Comparison of ENCODE assay signal across 21 mouse cellular contexts in genomic region chr11:29140671-29141070, GRCm38 (mm10). TPM values are rescaled to one million over a fixed set of nuclear protein-coding genes. Genes with fewer than 3 reads are reported as not detected.
DNase-seq lines count a peak whose midpoint lies in the region; ATAC-seq and TF ChIP-seq lines count a peak whose summit lies in the region.
"Had no signal": no experiment of that assay in that cellular context is flagged by ENCODE, and none has a peak within 500 bp of the region (broad histone marks: within the 10 kb centered on the region; RNA-seq: fewer than 3 reads in every experiment).

No protein-coding gene starts in this region.

- peak; percentile 38; the same call in 1 of the 2 replicates for TF ChIP-seq CTCF in forebrain, postnatal 0 days (IDR thresholded peaks at IDR 0.05; ENCODE audit: low read depth)
- TF ChIP-seq CTCF in layer of hippocampus, adult 2 months (conservative IDR thresholded peaks at IDR 0.05), result peak; percentile 64
- TF ChIP-seq CTCF in stomach, postnatal 0 days (IDR thresholded peaks at IDR 0.05; ENCODE audit: low read depth), result peak; percentile 24; the same call in 1 of the 2 replicates

- DNase-seq in forebrain, postnatal 0 days, result peak; percentile 4
- no peak for DNase-seq in forebrain, embryonic 11.5 days (ENCODE audit: low spot score)
- no peak for DNase-seq in layer of hippocampus, adult 2 months (ENCODE audit: low spot score in 2 of 2)
- no peak for DNase-seq in layer of hippocampus, adult 9-10 months (ENCODE audit: low spot score)
- peak; percentile 20 for DNase-seq in 3T3-L1 (ENCODE audit: low read depth, low spot score)
- no peak for DNase-seq in stomach, postnatal 0 days (ENCODE audit: low spot score)
- no peak for DNase-seq in embryo, embryonic 10.5 days (ENCODE audit: low spot score)
- DNase-seq: adrenal gland, adult 2 months; adrenal gland, postnatal 25 days; cerebellum, adult 11 months; cerebellum, adult 8-10 months; cerebellum, postnatal 14 days; heart, adult 18-20 months; heart, postnatal 10 days; heart, postnatal 4 days had no signal

- no peak overlapping the region for H3K4me3 ChIP-seq in forebrain, postnatal 0 days (ENCODE audit: low read depth, low read length)
- no peak overlapping the region for H3K4me3 ChIP-seq in forebrain, embryonic 11.5 days (ENCODE audit: low read depth, low read length)
- no peak overlapping the region for H3K4me3 ChIP-seq in layer of hippocampus, adult 2 months
- no peak overlapping the region for H3K4me3 ChIP-seq in stomach, postnatal 0 days (ENCODE audit: low read depth, low read length)
- H3K4me3 ChIP-seq: embryonic facial prominence, embryonic 12.5 days; forebrain, embryonic 13.5 days; heart, embryonic 10.5 days; hindbrain, embryonic 15.5 days had no signal

- 44% methylated on average over 1 of the region's 1 CpGs for WGBS in forebrain, postnatal 0 days
- 79% methylated on average over 1 of the region's 1 CpGs for WGBS in forebrain, embryonic 11.5 days
- WGBS in stomach, postnatal 0 days, result 41% methylated on average over 1 of the region's 1 CpGs

- no peak for TF ChIP-seq EP300 in stomach, postnatal 0 days (optimal IDR thresholded peaks at IDR 0.05)

- H3K4me1 ChIP-seq in forebrain, postnatal 0 days (ENCODE audit: insufficient read depth), result no peaks in the 10 kb centered on the region
- H3K4me1 ChIP-seq in forebrain, embryonic 11.5 days (replicated peaks; ENCODE audit: control insufficient read depth, insufficient read depth, low read length), result no peaks in the 10 kb centered on the region
- no peaks in the 10 kb centered on the region for H3K4me1 ChIP-seq in stomach, postnatal 0 days (replicated peaks; ENCODE audit: control insufficient read depth, insufficient read depth)
- H3K4me1 ChIP-seq: embryonic facial prominence, embryonic 12.5 days; forebrain, embryonic 13.5 days; heart, embryonic 10.5 days; hindbrain, embryonic 15.5 days had no signal

- H3K9ac ChIP-seq in forebrain, postnatal 0 days, result no peak overlapping the region
- no peak overlapping the region for H3K9ac ChIP-seq in forebrain, embryonic 11.5 days (ENCODE audit: low read length)
- H3K9ac ChIP-seq in stomach, postnatal 0 days (ENCODE audit: low read length), result no peak overlapping the region
- H3K9ac ChIP-seq: embryonic facial prominence, embryonic 12.5 days; forebrain, embryonic 13.5 days; hindbrain, embryonic 15.5 days had no signal

- ATAC-seq in forebrain, postnatal 0 days, result no peak
- no peak for ATAC-seq in forebrain, embryonic 11.5 days (replicated peaks; ENCODE audit: low FRiP score)
- no peak for ATAC-seq in stomach, postnatal 0 days (ENCODE audit: low FRiP score, low TSS enrichment)
- ATAC-seq: forebrain, embryonic 13.5 days; inflammation-experienced regulatory T-cells, adult 6 months had no signal

- no peak overlapping the region for H3K4me2 ChIP-seq in forebrain, postnatal 0 days (ENCODE audit: low read depth)
- H3K4me2 ChIP-seq in forebrain, embryonic 11.5 days (ENCODE audit: low read depth, low read length, severe bottlenecking), result no peak overlapping the region
- H3K4me2 ChIP-seq in stomach, postnatal 0 days (replicated peaks; ENCODE audit: low read depth), result no peak overlapping the region
- H3K4me2 ChIP-seq: embryonic facial prominence, embryonic 12.5 days; forebrain, embryonic 13.5 days; hindbrain, embryonic 15.5 days had no signal

- H3K27me3 ChIP-seq in forebrain, postnatal 0 days (ENCODE audit: insufficient read depth, low read length), result no peaks in the 10 kb centered on the region
- H3K27me3 ChIP-seq in forebrain, embryonic 11.5 days (ENCODE audit: control insufficient read depth, insufficient read depth, low read length), result no peaks in the 10 kb centered on the region
- H3K27me3 ChIP-seq in stomach, postnatal 0 days (ENCODE audit: control insufficient read depth, insufficient read depth, low read length), result no peaks in the 10 kb centered on the region
- H3K27me3 ChIP-seq: CH12.LX; embryonic facial prominence, embryonic 12.5 days; forebrain, embryonic 13.5 days; hindbrain, embryonic 15.5 days had no signal

- H3K27ac ChIP-seq in forebrain, postnatal 0 days (ENCODE audit: low read depth, low read length), result no peak overlapping the region
- H3K27ac ChIP-seq in forebrain, embryonic 11.5 days (ENCODE audit: low read depth, low read length), result no peak overlapping the region
- H3K27ac ChIP-seq in layer of hippocampus, adult 2 months, result no peak overlapping the region
- H3K27ac ChIP-seq in stomach, postnatal 0 days (replicated peaks), result no peak overlapping the region
- H3K27ac ChIP-seq: embryonic facial prominence, embryonic 12.5 days; forebrain, embryonic 13.5 days; heart, embryonic 10.5 days; hindbrain, embryonic 15.5 days had no signal

- peaks cover 30% of the 10 kb centered on the region for H3K36me3 ChIP-seq in forebrain, postnatal 0 days (ENCODE audit: insufficient read depth)
- H3K36me3 ChIP-seq in forebrain, embryonic 11.5 days (ENCODE audit: control insufficient read depth, insufficient read depth, low read length), result peaks cover 2% of the 10 kb centered on the region; the same call in 1 of the 2 replicates
- peaks cover 7% of the 10 kb centered on the region; the same call in 1 of the 2 replicates for H3K36me3 ChIP-seq in stomach, postnatal 0 days (ENCODE audit: control insufficient read depth, insufficient read depth, low read length)

- no peaks in the 10 kb centered on the region for H3K9me3 ChIP-seq in forebrain, postnatal 0 days (ENCODE audit: low read length)
- H3K9me3 ChIP-seq in forebrain, embryonic 11.5 days (ENCODE audit: control insufficient read depth, low read length), result no peaks in the 10 kb centered on the region
- H3K9me3 ChIP-seq in stomach, postnatal 0 days (ENCODE audit: control insufficient read depth, low read length), result no peaks in the 10 kb centered on the region
- H3K9me3 ChIP-seq: embryonic facial prominence, embryonic 12.5 days; forebrain, embryonic 13.5 days; heart, embryonic 10.5 days; hindbrain, embryonic 15.5 days had no signal

RNA-seq across cellular contexts. Expression of gene Pnpt1, which starts 10.1 kb away (rescaled TPM):
- total RNA-seq in forebrain, postnatal 0 days (2014; rRNA removed), result 24.7 and 28.1 TPM in 2 replicates
- 15.8 and 19.6 TPM in 2 replicates for polyA plus RNA-seq in forebrain, postnatal 0 days (2015; fragmentation: Nextera tagmentation; extraction: Ambion mirVana)
- 39.2 and 44.6 TPM in 2 replicates for polyA plus RNA-seq in forebrain, embryonic 11.5 days (2014; fragmentation: Nextera tagmentation; extraction: Ambion mirVana)
- 10 to 100 TPM; 21.8 to 22.5 TPM for total RNA-seq in layer of hippocampus, adult 2 months (2021)
- 17.1 and 18.0 TPM in 2 replicates for polyA plus RNA-seq in stomach, postnatal 0 days (2015; fragmentation: Nextera tagmentation; extraction: Ambion mirVana)

RNA-seq across cellular contexts. Expression of gene Ppp4r3b, which starts 32.0 kb away (rescaled TPM):
- total RNA-seq in forebrain, postnatal 0 days (2014; rRNA removed), result 52.5 and 57.6 TPM in 2 replicates
- polyA plus RNA-seq in forebrain, postnatal 0 days (2015; fragmentation: Nextera tagmentation; extraction: Ambion mirVana), result 47.5 and 56.8 TPM in 2 replicates
- 97.9 and 101 TPM in 2 replicates for polyA plus RNA-seq in forebrain, embryonic 11.5 days (2014; fragmentation: Nextera tagmentation; extraction: Ambion mirVana)
- total RNA-seq in layer of hippocampus, adult 2 months (2021), result 10 to 100 TPM; 50.3 to 55.9 TPM
- polyA plus RNA-seq in stomach, postnatal 0 days (2015; fragmentation: Nextera tagmentation; extraction: Ambion mirVana), result 44.4 and 49.1 TPM in 2 replicates

Comparison
In these comparisons a context has a peak if more than half of its experiments do, and no peak if none do; other contexts are left out.
1. DNase-seq: peak in forebrain, postnatal 0 days (single experiment) and 3T3-L1 (single experiment); none in forebrain, embryonic 11.5 days (single experiment), layer of hippocampus, adult 2 months (0 of 2), layer of hippocampus, adult 9-10 months (single experiment), stomach, postnatal 0 days (single experiment) and embryo, embryonic 10.5 days (single experiment).
2. Peak in every context shown above with its lines, with median percentiles within 50 percentile points of each other: CTCF ChIP-seq.